Mouse (Mus musculus) myocyte (in vitro differentiated cells): ENCODE data around the gene Ppp1ca.

Experiments
- MYOG ChIP-seq, 3 experiments: IDR thresholded peaks; one replicate each; pipeline ENCODE4 v1.6.1; 2011; ENCODE audit warnings: control low read depth in 2 of 3, low read depth in 2 of 3, mild to moderate bottlenecking in 2 of 3; ENCODE audit not compliant: insufficient read length in 2 of 3, control insufficient read depth in 1 of 3, insufficient read depth in 1 of 3
- POLR2A ChIP-seq: IDR thresholded peaks from one replicate; pipeline ENCODE4 v1.6.1; 2011; ENCODE audit warnings: low read depth, mild to moderate bottlenecking, control low read depth, moderate library complexity; ENCODE audit not compliant: insufficient read length
- SRF ChIP-seq: IDR thresholded peaks from one replicate; pipeline ENCODE4 v1.6.1; 2011; ENCODE audit warnings: low read depth; ENCODE audit not compliant: control insufficient read depth, insufficient read length

DNA sequence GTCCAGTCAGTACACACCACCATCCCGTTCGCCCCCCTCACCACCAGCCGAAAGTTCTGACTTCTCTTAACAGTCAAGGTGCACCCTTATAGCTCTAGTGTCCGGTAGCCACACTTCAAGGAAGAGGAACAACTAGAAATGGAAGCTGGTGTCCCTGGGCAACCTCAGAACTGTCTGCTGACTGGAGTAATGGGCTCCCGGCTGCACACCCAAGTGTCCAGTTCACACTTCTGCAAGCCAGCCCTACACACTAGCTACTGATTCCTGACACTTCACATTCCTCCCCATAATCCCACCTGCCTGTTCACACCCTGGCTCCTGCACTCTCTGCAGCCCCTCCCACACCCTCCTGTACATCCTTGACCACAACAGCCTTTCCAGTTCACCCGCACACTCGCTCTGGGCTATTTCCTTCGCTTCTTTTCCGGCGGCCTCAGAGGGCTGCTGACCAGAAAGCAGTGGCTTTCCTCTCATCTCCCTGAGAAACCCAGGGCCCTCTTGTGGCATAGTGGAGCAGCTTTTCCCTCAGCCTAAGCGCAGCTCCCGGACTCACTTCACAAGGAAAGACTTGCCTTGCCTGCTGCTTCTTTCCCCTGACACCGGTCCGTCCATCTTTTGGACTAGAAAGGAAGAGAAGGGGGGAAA lies 24.3 kb downstream of the Ppp1ca start:
- TF ChIP-seq POLR2A = no peak
- no peak for TF ChIP-seq MYOG (IDR thresholded peaks at IDR 0.05; ENCODE audit: control insufficient read depth in 1 of 3, insufficient read depth in 1 of 3, insufficient read length in 2 of 3, low read depth in 2 of 3)
- no peak for TF ChIP-seq SRF
